Mouse (Mus musculus) kidney, adult 8-10 months (tissue): ENCODE data around the gene Pygo2.

Experiments
- DNase-seq, 2 experiments: peaks; one replicate each; pipeline ENCODE4 v3.0.0; 2022

Gene Pygo2

DNA sequence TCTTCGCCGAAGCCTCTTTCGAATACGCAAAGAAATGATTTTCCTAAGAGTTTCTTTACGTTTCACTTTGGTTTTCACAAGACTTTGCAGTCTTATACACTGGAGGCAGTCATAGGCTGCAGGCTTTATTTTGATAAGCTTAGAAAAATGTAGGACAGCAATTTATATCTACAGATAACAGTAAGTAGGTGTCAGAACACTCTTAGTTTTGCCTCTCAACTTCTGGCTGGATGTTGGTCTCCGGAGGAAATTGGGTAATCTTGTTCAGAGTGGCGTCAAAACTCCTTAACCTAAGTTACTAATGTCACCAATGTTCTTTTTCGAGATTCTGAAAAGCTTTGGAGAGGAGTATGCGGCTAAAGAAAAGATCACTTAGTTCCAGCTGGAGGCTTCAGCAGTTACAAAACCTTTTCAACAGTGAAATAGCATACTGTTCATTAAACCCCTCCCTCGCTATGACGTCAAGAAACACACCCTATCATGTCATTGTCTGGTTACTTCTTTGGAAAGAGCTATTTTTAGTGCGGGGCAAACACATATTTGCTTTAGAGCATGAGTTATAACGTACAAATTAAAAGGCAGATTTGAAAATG is 28.5 kb downstream of the Pygo2 start:
- DNase-seq: no peak

DNA sequence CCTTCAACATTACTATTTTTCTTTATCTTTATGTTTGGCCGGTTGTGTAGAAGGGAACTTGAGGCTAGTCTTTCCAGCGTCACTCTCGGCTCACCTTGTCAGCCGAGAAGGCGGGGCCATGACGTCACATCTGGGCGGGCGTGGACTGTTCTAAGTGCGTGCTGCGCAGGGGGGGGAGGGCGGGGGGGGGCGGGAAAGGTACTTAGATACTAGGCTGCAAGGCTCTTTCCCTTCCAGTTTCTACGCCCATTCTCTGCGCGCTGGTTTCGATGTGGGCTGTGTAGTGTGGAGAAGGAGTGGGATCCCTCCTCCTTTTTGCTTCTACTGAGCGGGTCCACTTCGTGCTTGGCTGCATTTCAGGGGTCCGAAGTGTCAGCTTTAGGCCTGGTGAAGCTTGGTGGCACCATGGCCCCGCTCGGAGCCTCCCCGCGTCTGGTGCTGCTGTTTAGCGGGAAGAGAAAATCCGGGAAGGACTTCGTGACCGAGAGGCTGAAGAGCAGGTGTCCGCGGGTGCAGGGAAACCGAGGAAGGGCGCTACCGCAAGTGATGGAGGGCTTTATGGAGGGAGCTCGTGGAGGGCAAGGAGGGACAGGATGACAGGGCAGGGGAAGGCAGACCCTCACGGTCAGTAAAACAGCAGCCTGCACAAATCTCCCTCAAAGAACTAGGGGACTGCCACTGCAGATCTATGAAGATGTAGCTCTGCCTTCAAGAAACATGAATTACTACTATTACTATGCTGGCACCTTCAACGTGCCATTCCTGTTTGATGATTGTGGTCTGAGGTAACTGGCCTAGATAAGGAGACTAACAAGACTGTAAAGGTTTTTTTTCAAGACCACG is 29.2 kb downstream of the Pygo2 start:
- peak; percentile 92 to 94 for DNase-seq

DNA sequence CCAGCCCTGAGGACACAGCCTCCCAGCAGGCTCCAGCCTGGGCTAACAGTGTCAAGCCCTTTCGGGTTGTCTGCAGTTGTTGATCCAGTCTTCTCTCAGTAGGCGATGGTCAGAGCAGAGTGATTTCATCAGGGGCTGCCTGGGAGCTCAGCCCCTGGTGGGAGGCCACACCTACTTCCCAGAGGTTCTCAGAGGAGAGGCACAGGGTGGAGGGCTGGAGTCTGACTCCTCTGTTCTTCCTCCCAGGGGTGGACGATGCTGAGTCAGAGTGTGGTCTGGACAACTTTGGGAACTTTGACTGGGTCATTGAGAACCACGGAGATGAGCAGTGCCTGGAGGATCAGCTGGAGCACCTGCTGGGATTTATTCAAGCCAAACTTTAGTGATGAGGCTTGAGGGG is 38.3 kb downstream of the Pygo2 start:
- no peak for DNase-seq

DNA sequence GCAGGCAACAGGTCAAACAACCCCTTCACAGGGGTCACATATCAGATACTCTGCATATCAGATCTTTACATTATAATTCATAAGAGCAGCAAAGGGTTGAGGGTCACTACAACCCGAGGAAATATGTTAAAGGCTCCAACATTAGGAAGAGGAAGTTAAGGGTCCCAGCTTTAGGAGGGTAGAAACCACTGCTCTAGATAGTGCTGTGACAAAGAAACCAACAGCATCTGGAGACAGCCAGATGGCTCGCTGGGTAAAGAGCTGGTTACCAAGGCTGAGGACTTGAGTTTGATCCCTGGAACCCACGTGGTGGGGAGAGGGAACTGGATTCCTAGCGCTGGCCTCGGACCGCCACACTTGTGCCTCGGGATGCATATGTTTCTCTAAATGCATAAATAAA is 42.3 kb downstream of the Pygo2 start:
- DNase-seq: no peak

DNA sequence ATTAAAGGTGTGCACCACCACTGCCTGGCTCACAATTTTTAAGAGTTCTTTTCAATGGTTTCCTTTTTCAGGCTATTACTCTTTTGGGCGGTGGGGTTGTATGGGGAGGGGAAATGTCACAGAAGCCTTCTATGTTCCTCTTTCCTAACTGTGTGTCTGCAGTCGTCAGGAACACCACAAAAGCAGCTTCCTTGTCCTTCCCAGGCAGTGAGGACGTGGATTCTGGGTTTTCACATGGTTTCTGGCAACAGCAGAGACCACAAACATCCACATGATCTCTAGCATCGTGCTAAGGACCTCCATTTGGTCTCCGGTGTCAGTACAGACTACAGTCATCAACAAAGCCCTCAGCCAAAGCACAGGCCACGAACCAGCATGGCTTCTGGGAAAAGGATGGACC is 43.8 kb downstream of the Pygo2 start:
- no peak for DNase-seq

DNA sequence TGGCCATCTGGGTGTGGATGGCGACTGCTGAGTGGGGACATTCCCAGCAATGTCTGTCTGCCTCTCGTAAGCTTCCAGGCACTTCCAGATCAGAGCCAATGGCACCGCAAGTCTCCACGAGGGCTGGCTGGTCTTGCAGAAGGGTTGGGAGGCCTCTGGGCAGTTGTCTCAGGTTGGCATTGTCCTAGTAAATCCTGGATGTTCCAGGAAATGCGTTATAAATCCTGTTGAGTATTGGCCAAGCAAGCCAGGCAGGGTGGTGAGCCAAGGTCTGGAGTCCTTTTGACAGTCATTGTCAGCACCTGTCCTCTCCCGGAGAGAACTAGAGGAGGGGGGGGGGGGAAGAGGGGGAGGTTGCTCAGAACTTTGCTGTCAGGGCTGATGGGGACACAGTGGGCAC is 49.0 kb downstream of the Pygo2 start:
- DNase-seq: no peak

DNA sequence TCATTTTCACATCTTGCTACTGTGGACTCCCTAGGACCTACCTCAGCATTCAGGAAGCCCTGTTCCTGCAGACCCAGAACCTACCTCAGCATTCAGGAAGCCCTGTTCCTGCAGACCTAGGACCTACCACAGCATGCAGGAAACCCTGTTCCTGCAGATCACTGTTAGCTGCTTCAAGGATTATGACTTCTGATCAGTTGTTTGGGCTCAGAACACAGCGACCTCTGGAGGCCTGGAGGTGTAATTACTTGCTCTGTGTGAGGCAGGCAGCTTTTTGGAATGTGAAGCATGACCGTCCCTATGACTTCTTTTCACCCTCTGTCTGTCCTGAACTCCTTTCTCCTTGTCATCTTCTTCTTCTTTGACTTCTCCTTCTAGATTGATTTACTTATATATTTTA is 51.5 kb downstream of the Pygo2 start:
- no peak for DNase-seq

DNA sequence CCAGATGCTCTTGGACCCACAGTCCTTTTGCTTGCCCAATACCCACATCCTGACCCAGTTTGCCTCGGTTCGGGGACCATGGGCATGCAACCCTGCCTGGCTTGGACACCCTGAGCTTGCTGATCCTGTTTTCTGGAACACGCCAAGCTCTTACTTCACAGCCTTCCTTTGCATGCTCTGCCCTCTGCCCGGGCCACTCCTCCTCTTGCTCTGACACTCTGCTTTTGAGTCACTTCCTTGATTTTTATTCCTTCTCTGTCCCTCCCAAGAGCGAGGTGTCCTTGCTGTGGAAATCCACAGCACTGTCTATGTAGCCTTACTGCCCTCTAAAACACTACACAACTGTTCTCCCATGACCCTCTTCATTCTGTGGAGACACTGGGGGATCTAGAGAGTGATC is 52.2 kb downstream of the Pygo2 start:
- DNase-seq: no peak
